8 mouse cellular contexts compared by ENCODE assay signal in genomic region chr8:95426781-95427281, GRCm38 (mm10). TPM values are rescaled to one million over a fixed set of nuclear protein-coding genes. Genes with fewer than 3 reads are reported as not detected.
DNase-seq lines count a peak whose midpoint lies in the region; ATAC-seq and TF ChIP-seq lines count a peak whose summit lies in the region.

No protein-coding gene starts in this region.

- no peaks in the 10 kb centered on the region for H3K27me3 ChIP-seq in liver, adult 2 months (ENCODE audit: control insufficient read depth, insufficient read depth, low read length)
- no peaks in the 10 kb centered on the region for H3K27me3 ChIP-seq in liver, embryonic 11.5 days (replicated peaks; ENCODE audit: control insufficient read depth, insufficient read depth, low read length)
- H3K27me3 ChIP-seq in embryonic facial prominence, embryonic 15.5 days = no peaks in the 10 kb centered on the region
- H3K27me3 ChIP-seq in hindbrain, embryonic 15.5 days = no peaks in the 10 kb centered on the region

- peaks cover 33% of the 10 kb centered on the region for H3K79me2 ChIP-seq in liver, adult 2 months (ENCODE audit: control insufficient read depth, insufficient read depth, low read length)

- WGBS in liver, adult 2 months = 31% methylated on average over 2 of the region's 2 CpGs
- 69% methylated on average over 2 of the region's 2 CpGs for WGBS in liver, embryonic 11.5 days
- 41% methylated on average over 2 of the region's 2 CpGs for WGBS in embryonic facial prominence, embryonic 15.5 days
- WGBS in hindbrain, embryonic 15.5 days = 48% methylated on average over 2 of the region's 2 CpGs

- H3K9ac ChIP-seq in liver, adult 2 months (ENCODE audit: low read depth, low read length) = no peak overlapping the region
- no peak overlapping the region for H3K9ac ChIP-seq in liver, embryonic 11.5 days (ENCODE audit: low read depth, low read length)
- no peak overlapping the region for H3K9ac ChIP-seq in embryonic facial prominence, embryonic 15.5 days
- no peak overlapping the region for H3K9ac ChIP-seq in hindbrain, embryonic 15.5 days

- peak overlapping the region; percentile 58 for H3K27ac ChIP-seq in liver, adult 2 months (replicated peaks; ENCODE audit: insufficient read depth, low read depth, low read length)
- no peak overlapping the region for H3K27ac ChIP-seq in liver, embryonic 11.5 days (ENCODE audit: low read depth, low read length)
- peak overlapping the region; percentile 83 for H3K27ac ChIP-seq in embryonic facial prominence, embryonic 15.5 days (replicated peaks)
- peak overlapping the region; percentile 79 for H3K27ac ChIP-seq in hindbrain, embryonic 15.5 days (replicated peaks)

- no peak for TF ChIP-seq CTCF in liver, adult 2 months (IDR thresholded peaks at IDR 0.05; ENCODE audit: low read depth, low read length)

- peaks cover 65% of the 10 kb centered on the region for H3K4me1 ChIP-seq in liver, adult 2 months (ENCODE audit: control insufficient read depth, insufficient read depth, low read length)
- peaks cover 19% of the 10 kb centered on the region for H3K4me1 ChIP-seq in liver, embryonic 11.5 days (replicated peaks; ENCODE audit: control insufficient read depth, insufficient read depth, low read length)
- H3K4me1 ChIP-seq in embryonic facial prominence, embryonic 15.5 days = peaks cover 47% of the 10 kb centered on the region
- H3K4me1 ChIP-seq in hindbrain, embryonic 15.5 days (replicated peaks) = peaks cover 62% of the 10 kb centered on the region

- no peak for ATAC-seq in liver, embryonic 11.5 days (replicated peaks; ENCODE audit: low FRiP score)
- ATAC-seq in embryonic facial prominence, embryonic 15.5 days (ENCODE audit: insufficient number of reproducible peaks, low FRiP score, low TSS enrichment, low read depth) = 0 out of 2 replicates have a peak, but pooled peaks have one; percentile 18
- ATAC-seq in hindbrain, embryonic 15.5 days (ENCODE audit: low FRiP score, low read depth) = peak; percentile 84

- peak; percentile 78 for DNase-seq in liver, adult 2 months (ENCODE audit: extremely low read depth, low read depth, low spot score)
- no peak for DNase-seq in liver, embryonic 11.5 days (ENCODE audit: low spot score)
- peak; percentile 51 for DNase-seq in lung, postnatal 25 days (ENCODE audit: low spot score)
- no peak for DNase-seq in ovary, postnatal 36 days (ENCODE audit: low spot score)
- no peak for DNase-seq in urinary bladder, adult 2 months (ENCODE audit: low spot score)
- DNase-seq in B cell, adult 2 months = no peak

- no peak for TF ChIP-seq POLR2A in liver, adult 2 months (IDR thresholded peaks at IDR 0.05; ENCODE audit: extremely low read depth, insufficient read depth, low read length)

- H3K36me3 ChIP-seq in liver, adult 2 months (ENCODE audit: control insufficient read depth, insufficient read depth, low read length) = peaks cover 3% of the 10 kb centered on the region
- H3K36me3 ChIP-seq in liver, embryonic 11.5 days (ENCODE audit: control insufficient read depth, insufficient read depth, low read length) = peaks cover 5% of the 10 kb centered on the region; the same call in 1 of the 2 replicates
- peaks cover 12% of the 10 kb centered on the region for H3K36me3 ChIP-seq in embryonic facial prominence, embryonic 15.5 days
- 0 out of 2 replicates have a peak, but pooled peaks cover 4% of the 10 kb centered on the region for H3K36me3 ChIP-seq in hindbrain, embryonic 15.5 days

- H3K4me2 ChIP-seq in liver, embryonic 11.5 days = no peak overlapping the region
- no peak overlapping the region for H3K4me2 ChIP-seq in embryonic facial prominence, embryonic 15.5 days (replicated peaks)
- H3K4me2 ChIP-seq in hindbrain, embryonic 15.5 days = no peak overlapping the region

- no peak overlapping the region for H3K4me3 ChIP-seq in liver, adult 2 months (ENCODE audit: insufficient read depth, low read depth, low read length)
- H3K4me3 ChIP-seq in liver, embryonic 11.5 days (ENCODE audit: low read depth, low read length) = no peak overlapping the region
- no peak overlapping the region for H3K4me3 ChIP-seq in embryonic facial prominence, embryonic 15.5 days (replicated peaks)
- H3K4me3 ChIP-seq in hindbrain, embryonic 15.5 days = no peak overlapping the region

- no peaks in the 10 kb centered on the region for H3K9me3 ChIP-seq in liver, embryonic 11.5 days (ENCODE audit: control insufficient read depth, low read length)
- no peaks in the 10 kb centered on the region for H3K9me3 ChIP-seq in embryonic facial prominence, embryonic 15.5 days (replicated peaks)
- H3K9me3 ChIP-seq in hindbrain, embryonic 15.5 days = no peaks in the 10 kb centered on the region

RNA-seq across cellular contexts. Expression of gene Cfap20, which starts 7.8 kb away (rescaled TPM):
- total RNA-seq in liver, adult 2 months (2014; rRNA removed) = 39.6 and 47.1 TPM in 2 replicates
- 27.0 and 37.5 TPM in 2 replicates for polyA plus RNA-seq in liver, adult 2 months (2012; rRNA removed)
- polyA plus RNA-seq in liver, embryonic 11.5 days (2014; fragmentation: Nextera tagmentation; extraction: Ambion mirVana) = 78.7 and 82.2 TPM in 2 replicates
- 138 and 155 TPM in 2 replicates for polyA plus RNA-seq in embryonic facial prominence, embryonic 15.5 days (2015; fragmentation: Nextera tagmentation; extraction: Ambion mirVana)
- polyA plus RNA-seq in hindbrain, embryonic 15.5 days (2015; fragmentation: Nextera tagmentation; extraction: Ambion mirVana) = 120 and 122 TPM in 2 replicates
- polyA plus RNA-seq in urinary bladder, adult 2 months (2012; rRNA removed) = 62.3 and 86.8 TPM in 2 replicates

Comparison
In these comparisons a context has a peak if more than half of its experiments do, and no peak if none do; other contexts are left out.
1. DNase-seq: peak in liver, adult 2 months (single experiment) and lung, postnatal 25 days (single experiment); none in liver, embryonic 11.5 days (single experiment), ovary, postnatal 36 days (single experiment), urinary bladder, adult 2 months (single experiment) and B cell, adult 2 months (0 of 2).